Mouse (Mus musculus): ENCODE results near the gene Ptprm. TPM values are rescaled to one million over a fixed set of nuclear protein-coding genes. Genes with fewer than 3 reads are reported as not detected.

The Ptprm gene
- total RNA-seq, 2 experiments from 2014 or later = 27.3 to 27.4 TPM

DNA sequence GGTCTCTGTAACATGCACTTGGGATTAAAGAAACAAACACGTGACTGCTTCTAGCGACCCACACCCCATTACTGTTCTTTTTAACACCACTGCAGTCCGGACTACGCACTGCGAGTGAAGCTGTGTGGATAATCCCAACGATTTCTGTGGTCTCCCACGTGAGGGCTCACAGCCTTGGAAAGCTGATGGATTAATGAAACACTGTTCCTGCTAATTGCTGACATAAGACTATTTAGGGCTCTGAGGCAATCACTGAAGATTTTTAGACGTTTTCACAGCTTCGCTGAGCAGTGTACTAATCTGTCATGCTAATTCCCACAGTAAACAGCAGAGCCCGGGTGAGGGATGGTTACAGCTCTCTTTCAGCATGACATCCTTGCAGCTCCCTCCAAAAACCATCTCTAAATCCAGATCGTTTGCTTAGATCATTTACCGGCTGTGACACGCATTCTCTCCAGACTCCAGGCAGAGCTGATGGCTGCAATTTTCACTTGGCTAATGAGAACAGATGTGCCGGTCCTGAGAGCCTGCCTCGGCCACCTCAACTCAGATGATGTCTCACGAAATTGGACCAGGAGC, 63.5 kb downstream of the Ptprm start:
- DNase-seq (ENCODE audit: low spot score in 2 of 2) = no peak

DNA sequence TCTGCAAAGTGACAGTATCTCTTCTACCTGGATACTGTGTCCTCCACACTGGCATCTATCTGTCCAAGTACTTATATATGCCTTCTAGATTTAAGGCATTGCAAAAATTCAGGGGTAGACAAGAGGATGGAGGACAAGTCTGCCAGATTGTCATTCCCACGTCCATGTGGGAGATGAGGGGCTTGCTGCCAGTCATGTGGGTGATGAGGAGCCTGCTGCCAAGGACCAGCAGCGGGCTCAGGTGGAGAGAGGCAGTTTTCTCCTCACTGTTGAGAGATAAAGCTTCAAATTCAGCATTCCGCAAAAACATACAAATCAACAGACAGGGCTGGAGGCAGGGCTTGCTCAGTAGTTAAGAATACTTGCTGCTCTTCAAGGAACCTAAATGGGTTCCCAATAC, 66.8 kb downstream of the Ptprm start:
- DNase-seq (ENCODE audit: low spot score in 2 of 2) = no peak

DNA sequence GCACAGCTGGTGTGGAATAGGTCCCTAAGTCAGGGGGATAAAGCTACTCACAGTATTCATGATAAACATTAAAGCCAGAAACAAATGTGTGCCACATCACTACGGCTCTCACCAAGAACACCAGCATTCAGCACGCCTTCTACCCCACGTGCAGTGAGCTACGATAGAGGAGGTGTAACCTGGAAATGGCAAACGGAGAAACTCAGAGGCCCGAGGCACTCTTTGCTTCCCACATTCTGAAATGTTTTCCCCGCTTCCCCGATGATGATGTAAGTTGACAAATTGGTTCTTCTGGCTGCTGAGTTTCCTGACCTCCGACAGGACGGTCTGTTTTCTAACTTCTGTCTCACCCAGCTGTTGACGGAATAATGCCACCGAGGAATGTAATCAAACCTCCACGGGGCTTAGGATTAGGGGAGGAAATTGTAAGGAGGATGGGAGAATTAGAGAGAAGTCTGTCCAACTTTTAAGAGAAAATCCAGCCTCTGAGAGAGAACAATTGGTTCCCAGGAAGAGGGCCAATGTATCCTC, 72.6 kb downstream of the Ptprm start:
- DNase-seq (ENCODE audit: low spot score in 2 of 2) = no peak

DNA sequence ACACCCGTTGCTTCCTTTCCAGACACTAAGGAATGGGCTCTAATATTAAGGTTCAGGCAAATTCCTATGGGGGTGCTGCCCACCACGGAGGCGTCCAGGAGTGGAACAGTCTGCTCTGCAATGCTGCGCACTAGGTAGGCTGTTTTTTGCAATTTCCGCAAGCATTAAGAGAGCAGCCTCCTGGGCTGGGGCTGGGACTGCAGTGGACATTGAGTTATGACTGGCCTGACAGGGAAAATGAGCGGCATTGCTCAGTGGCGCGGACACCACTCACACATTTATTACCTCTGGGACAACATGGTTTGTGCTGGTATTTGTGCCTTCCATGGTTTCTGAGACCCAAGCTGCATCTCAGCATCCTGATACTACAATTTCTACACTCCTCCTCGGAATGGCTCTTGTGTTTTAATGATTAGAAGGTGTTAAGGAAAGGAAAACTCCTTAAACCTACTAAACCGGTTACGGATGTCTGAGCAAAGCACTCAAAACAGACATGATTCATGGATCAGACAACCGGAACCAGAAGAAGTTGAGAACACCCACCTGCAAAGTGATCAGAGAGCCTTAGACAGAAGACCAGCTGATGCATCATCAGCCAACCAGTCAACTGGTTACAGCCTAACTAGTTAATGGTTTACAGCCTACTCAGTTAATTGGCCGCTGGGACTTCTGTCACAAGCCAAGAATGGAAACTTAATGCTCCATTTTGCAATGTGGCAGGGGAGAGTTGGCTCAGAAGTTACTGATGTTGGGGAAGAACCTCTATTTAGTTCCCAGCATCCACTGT, 76.9 kb downstream of the Ptprm start:
- DNase-seq (ENCODE audit: low spot score in 2 of 2) = no peak

DNA sequence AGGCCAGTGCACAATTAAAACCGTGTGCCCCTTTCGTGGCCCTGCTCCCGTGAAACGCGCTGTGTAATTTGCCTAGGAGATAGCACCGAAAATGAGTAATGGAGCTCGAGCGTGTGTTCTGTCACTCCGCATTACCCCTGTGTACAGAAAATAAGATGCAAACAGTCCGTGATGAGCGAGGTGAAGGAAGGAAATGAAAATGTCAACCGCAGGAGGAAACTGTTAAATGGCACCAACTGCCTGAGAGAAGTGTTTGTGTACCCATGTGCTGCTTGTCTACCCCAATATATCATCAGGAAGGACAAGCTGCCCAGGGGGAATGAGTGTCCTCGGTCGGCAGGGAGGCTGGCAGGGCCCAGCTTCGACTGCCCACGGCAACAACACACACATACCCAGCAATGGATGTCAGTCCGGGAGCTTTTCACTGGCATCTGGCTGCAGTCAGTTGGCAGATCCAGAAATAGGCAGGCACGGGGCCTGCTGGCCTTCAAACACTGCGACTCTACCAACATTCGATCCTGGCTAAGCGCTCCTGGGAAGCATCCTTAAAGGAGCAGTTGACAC, 79.6 kb downstream of the Ptprm start:
- no peak for DNase-seq (ENCODE audit: low spot score in 2 of 2)

DNA sequence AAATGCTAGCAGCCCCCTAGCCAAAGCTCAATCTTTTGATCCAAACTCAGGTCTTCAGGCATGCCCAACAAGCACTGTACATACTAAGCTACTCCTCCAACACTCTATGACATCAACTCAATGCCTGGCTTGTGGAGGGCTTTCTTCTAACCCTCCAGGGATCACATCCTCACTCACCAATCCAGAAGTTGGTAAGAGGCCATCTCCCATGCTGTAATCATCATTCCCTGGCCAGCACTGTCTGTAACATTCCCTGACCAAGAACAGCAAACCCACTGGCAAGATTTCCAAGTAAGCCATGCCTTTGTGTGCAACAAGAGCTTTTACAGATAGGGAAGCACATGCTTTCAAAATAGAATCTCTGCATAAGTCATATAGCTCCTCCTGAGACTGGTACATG, 81.3 kb downstream of the Ptprm start:
- no peak for DNase-seq (ENCODE audit: low spot score in 2 of 2)

DNA sequence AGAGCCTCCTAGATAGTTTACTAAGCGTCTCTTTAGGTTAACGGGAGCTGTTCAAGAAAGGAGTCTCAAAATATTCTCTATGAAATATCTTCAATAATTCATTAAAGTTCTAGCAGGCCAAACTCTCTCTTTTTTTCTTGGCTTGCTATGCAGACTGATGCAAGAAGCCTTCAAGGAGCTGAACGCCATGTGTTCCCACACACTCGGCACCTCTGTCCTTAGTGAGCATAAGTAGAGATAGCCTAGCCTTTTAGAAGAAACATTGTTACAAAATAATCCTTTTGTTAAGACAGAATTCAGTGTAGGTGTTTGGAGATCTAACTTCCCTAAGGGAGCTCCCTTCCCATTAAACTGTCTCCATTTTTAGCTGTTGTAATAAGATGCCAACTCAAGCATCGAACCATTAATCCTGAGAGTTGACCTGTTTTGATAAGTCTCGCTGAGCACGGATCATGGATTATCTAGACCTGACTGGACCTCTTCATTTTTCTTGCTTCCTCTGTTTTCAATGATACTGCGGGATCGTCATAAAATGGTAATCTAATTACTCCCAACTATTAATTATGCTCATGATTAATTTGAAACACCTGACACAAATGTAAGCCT, 85.7 kb downstream of the Ptprm start:
- no peak for DNase-seq (ENCODE audit: low spot score in 2 of 2)

DNA sequence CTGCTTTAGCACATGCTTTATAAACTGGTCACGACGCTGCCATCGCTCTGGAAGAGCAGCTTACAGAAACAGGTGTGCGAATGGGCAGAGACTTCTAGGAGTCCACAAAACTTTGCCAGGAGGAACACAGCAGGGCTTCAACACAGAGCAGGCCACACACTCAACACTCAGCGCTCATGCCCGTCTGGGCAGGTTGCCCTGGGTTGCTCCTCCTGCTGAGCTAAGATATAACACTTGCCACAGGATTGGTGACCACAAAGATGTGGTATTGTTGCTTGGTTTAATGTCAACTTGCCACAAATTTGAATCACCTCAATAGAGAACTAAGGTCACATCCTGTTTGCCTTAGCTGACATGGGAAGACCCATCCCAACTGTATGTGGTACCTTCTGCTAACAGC, 88.0 kb downstream of the Ptprm start:
- DNase-seq (ENCODE audit: low spot score in 2 of 2) = no peak

DNA sequence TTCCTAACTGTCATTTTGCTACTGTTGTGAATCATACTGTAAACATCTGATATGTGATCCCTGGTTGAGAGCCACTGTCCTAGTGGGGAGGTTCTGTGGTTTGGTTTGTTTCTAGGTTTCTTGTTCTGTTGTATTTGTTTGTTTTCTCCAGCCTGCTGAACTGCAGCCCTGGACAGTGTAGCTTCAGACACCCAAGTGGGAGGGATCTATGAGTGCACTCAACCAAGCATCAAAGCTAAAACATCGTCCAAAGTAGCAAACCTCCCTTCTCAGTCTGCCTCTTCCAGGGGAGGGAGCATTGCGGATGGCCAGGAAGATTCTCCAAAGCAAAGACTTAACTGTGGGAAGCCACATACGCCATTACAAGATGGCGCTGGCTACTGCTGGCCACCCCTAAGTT, 88.7 kb downstream of the Ptprm start:
- DNase-seq (ENCODE audit: low spot score in 2 of 2) = no peak

DNA sequence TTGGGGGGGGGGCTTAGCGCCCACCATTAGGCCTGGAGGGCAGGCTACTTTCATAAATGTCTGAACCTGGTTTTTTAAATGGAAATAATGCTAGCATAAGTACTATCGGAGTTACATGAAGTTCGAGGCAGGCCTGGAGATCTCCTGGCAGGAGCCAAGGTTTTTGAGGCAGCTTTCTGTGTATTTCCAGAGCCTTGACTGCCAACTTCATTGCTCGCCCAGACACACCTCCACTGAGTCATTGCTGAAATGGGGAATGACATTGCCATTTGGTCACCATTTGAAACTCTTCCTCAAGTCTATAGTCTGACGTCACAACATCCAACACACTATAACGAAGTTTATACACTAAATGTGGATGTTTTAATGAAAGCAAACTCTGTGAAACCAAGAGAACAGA, 89.5 kb downstream of the Ptprm start:
- no peak for DNase-seq (ENCODE audit: low spot score in 2 of 2)

DNA sequence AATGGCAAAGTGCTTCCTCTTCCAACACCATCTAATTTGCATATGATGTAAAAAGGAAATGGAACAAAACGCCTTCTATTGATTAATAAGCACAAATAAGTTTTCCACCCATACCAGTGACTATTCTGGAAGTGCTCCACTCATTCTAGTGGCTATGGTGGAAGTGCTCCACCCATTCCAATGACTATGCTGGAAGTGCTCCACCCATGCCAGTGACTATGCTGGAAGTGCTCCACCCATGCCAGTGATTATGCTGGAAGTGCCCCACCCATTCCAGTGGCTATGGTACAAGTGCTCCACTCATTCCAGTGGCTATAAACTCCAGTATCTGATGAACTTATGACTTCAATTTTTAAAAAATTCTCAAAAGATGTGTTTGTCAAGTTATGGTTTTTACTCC, 91.2 kb downstream of the Ptprm start:
- DNase-seq (ENCODE audit: low spot score in 2 of 2) = no peak

DNA sequence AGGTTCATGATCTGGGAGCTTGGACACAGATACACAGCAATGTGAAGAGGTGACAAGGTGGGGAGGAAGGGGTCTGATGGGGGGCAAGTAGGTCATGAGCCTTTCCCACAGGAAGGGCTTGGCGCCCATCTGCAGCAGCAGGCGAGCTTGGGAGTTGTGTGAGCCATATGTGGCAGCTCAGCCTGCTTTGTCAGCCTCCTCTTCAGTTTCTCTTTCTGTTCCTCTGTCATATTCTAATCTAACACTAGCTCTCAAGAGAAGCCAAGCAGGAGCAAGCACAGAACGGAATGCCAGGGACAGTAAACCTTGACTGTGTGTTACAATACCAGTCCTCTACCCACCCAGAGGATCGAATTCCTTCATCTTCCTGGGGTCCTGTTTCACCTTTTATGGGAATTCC, 94.2 kb downstream of the Ptprm start:
- DNase-seq (ENCODE audit: low spot score in 2 of 2) = no peak

DNA sequence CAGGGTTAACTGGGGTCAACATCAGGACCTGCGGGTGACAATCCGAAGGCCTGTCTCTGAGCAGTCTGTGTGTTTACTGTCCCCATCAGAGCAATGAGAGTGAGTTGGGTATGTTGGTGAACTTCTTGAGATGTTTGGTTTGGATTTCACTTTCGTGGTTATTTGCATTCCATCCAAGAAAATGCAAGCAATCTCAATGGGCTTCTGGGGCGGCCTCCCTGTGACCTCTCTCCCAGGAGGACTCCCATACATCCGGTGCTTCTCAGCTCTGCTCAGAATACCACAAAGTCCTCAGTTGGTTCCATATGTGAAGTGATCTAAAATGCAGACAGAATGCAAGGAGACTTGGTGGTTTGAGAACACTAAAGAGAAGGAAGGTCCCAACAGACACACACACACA, 96.5 kb downstream of the Ptprm start:
- DNase-seq (ENCODE audit: low spot score in 2 of 2) = no peak

DNA sequence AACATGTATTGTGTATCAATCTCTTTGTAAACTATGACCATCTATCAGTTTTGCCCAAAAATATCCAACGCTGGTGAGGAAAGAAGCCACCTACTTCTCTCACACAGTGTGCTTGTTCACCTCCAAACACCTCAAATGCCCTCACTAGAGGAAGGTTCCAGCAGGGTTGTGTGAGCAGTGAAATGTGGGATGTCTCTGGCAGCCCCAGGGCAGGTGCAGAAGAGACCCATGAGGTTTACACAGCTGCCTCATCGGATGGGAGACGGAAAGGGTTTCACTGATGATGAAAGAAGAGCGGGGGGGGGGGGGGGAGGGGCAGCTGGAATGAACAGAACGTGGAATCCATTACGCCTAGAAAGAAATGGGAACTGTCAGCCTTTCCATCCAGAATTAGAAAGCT, 98.1 kb downstream of the Ptprm start:
- DNase-seq (ENCODE audit: low spot score in 2 of 2) = no peak

DNA sequence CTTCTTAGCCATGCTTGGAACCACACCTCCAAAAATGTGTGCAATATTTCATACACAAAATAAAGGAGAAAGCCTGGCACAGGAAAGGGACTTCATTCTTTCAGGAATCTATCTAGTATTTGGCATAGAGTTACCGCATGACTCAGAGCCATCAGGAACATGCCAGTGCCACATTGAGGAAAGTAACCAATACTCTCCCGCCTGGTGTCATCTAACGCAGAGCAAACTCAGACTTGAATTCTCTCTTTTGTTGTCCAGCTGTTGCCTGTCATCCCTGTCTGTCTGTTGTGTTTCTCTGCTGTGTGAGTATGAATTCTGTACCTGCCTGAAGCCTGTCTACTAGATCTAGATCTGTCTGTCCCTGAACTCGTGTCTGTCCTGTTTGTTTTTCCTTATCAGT, 100.8 kb downstream of the Ptprm start:
- DNase-seq (ENCODE audit: low spot score in 2 of 2) = no peak

DNA sequence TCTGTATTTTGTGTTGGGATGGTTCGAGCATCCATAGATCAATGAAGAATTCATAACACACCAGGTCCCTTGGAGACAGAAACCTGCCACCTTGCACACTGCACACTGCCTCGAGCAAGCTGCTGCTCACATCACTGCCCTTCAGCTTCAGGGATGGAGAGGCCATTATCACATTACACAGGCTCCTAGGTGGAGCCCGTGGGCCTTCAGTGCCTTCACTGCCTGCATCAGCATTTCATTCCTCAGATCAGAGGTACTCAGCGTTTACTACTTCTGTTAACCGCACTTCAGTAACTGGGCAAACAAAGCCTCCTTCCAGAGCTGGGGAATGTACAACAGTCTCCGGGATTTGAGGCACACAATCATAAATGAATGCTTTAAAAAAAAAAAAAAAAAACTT, 101.3 kb downstream of the Ptprm start:
- no peak for DNase-seq (ENCODE audit: low spot score in 2 of 2)

DNA sequence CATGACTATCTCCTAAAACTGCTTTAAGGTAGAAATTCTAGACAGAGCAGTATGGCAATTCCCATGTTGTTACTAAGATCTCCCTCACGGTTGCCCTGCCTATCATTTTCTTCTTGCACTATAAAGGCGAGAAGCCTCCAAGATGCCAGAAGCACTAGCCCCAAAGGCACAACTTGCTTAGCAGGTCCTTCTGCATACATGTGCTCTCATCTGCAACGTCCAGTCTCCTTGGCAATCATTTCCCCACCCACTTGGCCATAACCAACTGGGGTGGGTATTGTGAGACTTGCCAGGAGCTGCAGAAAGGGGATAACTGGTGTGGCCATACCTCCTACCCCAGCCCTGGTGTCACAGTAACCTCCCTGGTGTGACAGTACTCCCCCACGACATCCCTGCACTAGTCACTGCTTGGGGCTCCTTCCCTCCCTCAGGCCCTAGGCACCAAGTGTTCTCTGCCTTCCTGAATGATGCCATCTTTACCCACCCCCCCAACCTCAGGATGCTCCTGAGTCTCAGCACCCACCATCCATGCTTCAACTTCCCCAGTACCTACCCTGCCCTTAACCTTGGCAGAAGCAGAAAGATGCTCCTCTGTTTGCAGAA, 108.9 kb downstream of the Ptprm start:
- DNase-seq (ENCODE audit: low spot score in 2 of 2) = no peak

DNA sequence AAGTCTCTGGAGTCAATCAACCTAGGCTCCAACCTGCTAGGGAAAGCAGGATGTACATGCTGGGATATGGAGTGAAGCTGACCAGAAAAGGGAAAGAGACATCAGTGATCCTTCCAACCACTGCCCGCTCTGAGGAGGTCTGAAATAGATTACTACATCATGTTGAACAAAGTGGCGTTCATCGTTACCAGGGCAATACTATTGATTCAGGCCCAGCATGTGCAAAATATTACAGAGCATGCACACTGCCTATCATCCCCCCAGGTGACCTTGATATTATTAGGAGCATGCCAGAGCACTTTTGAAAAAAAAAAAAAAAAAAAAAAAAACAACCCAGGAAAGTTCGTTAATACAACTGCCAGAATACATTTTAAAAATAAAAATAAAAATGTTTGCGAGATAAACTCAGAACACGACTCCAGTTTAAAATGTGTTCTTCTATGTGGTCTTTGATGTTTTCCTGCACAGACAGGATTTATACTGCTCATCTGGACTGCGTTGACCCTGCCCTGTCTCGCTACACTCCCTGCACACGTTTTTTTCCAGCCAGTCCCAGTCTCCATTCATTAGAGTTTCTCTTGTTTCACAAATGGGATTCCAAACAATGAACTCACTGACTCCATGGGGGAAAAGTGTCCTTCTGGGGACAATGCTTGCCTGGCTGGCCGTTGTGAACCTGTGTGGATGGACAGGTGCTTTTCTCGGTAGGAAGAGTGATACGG, 111.3 kb downstream of the Ptprm start:
- DNase-seq (ENCODE audit: low spot score in 2 of 2) = no peak

DNA sequence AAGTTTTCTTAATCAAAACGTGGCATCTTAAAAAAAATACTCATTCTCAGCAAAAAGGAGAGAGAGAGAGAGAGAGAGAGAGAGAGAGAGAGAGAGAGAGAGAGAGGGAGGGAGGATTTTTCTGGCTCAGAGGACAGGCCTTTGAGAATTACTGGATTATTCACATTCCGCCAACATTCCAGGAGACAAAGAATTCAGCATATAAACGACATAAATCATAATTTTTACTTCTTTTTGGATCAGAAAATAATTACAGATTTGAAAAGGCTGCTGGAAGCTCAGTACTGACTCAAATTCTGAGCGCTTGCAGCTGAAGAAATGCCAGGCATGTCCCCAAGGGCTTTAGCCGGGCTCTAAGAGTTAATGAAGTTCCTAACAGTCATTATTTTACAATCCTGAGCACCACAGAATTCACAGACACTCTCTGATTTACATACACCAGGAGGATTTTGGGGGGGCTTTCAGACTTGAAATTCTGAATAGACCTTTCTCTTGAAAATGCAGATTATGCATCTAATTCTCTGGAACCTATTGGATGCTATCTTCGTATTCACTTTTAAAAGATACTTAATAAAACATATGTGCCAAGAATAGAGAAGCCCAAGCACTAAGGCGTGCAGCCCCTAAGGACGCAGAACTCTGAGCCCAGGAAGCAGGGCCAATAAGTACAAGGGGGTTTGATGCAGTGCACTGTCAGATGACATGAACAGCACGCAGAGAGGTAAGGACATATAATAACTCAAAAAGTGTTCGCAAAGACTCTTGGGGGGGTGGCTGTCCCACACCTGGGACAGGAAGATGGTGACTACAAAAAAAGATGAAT, 112.1 kb downstream of the Ptprm start:
- no peak for DNase-seq (ENCODE audit: low spot score in 2 of 2)

DNA sequence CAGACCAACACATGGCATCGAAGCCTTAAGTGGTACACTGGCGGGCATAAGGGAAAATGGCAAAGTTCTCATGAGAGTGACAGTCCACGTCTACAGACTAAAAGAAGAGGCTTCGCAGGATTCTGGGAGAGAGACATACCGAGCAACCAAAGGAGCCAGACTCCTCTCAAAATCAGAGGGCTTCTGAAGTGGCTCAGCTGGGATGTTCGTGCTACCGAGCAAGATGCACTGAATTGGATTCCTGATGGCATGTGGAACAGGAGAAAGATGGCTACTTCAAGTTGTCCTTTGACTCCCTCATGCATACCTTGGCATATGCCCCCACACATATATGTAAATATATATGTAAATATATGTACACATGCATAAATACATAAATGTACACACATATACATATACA, 115.4 kb downstream of the Ptprm start:
- no peak for DNase-seq (ENCODE audit: low spot score in 2 of 2)

Measured in adrenal gland, adult 18-20 months (tissue).